Mouse (Mus musculus): ENCODE measurements at regions not wholly inside any gene's neighbourhood (a gene's known extent, or its start where the extent isn't known, plus 50 kb on each side); places are given as distances from the start of the nearest gene placed in this dataset.

- no peak overlapping the region for H3K4me2 ChIP-seq (ENCODE audit: low read depth, low read length, poor library complexity, severe bottlenecking)
- no peak overlapping the region for H3K4me3 ChIP-seq (ENCODE audit: low read depth, low read length)
- H3K27ac ChIP-seq (ENCODE audit: low read depth, low read length), result no peak overlapping the region
- DNase-seq (ENCODE audit: low spot score) (no peak), ATAC-seq (ENCODE audit: low FRiP score) (no peak)
- no peaks in the 10 kb centered on the region for H3K4me1 ChIP-seq (ENCODE audit: insufficient read depth, low read length)
- no peak overlapping the region for H3K9ac ChIP-seq (replicated peaks; ENCODE audit: low read length, poor library complexity, severe bottlenecking)
- no peaks in the 10 kb centered on the region for H3K36me3 ChIP-seq (ENCODE audit: insufficient read depth, low read length)
- H3K27me3 ChIP-seq (ENCODE audit: insufficient read depth, low read length), result no peaks in the 10 kb centered on the region
- TF ChIP-seq CTCF (IDR thresholded peaks at IDR 0.05), result no peak
- H3K9me3 ChIP-seq (ENCODE audit: low read length), result no peaks in the 10 kb centered on the region
- WGBS, result 67% methylated on average over 5 of the region's 5 CpGs
Measured at GRCm38 (mm10) chr14:48841278-48841677, 167.7 kb upstream of the Otx2 start.

- no peak for ATAC-seq (ENCODE audit: low FRiP score)
- Histone ChIP-seq H3K36me3 (ENCODE audit: insufficient read depth, low read length) (no peaks in the 10 kb centered on the region), H3K4me1 (ENCODE audit: insufficient read depth, low read length) (no peaks in the 10 kb centered on the region), H3K27me3 (ENCODE audit: insufficient read depth, low read length) (no peaks in the 10 kb centered on the region), H3K9me3 (ENCODE audit: low read length) (no peaks in the 10 kb centered on the region), H3K9ac (replicated peaks; ENCODE audit: low read length, poor library complexity, severe bottlenecking) (no peak overlapping the region), H3K4me2 (ENCODE audit: low read depth, low read length, poor library complexity, severe bottlenecking) (no peak overlapping the region), H3K27ac (ENCODE audit: low read depth, low read length) (no peak overlapping the region), H3K4me3 (ENCODE audit: low read depth, low read length) (no peak overlapping the region)
- no peak for DNase-seq (ENCODE audit: low spot score)
- 56% methylated on average over 6 of the region's 6 CpGs for WGBS
- TF ChIP-seq CTCF (IDR thresholded peaks at IDR 0.05), result no peak
Measured at GRCm38 (mm10) chr14:48837181-48837580, 163.6 kb upstream of the Otx2 start.

DNA sequence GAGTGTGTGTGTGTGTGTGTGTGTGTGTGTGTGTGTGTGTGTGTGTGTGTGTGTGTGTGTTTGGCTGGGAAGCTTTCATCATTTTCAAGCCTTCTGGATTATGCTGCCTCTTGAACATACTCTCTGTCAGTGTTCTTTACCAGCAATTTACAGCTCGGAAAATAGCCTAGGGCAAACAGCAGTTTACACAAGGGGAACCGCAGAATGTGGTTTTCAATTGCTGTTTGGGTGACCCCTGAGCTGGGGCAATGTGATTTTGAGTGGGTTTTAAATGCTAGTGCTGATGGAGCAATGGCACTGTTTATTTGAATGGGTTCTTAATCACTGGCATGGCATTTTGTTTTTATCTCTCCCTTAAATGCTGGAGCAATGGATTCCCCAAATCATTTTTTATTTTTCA lies 162.5 kb upstream of the Otx2 start:
- Histone ChIP-seq H3K9ac (replicated peaks; ENCODE audit: low read length, poor library complexity, severe bottlenecking) (no peak overlapping the region), H3K27ac (ENCODE audit: low read depth, low read length) (no peak overlapping the region), H3K4me3 (ENCODE audit: low read depth, low read length) (no peak overlapping the region), H3K4me1 (ENCODE audit: insufficient read depth, low read length) (no peaks in the 10 kb centered on the region), H3K4me2 (ENCODE audit: low read depth, low read length, poor library complexity, severe bottlenecking) (no peak overlapping the region), H3K27me3 (ENCODE audit: insufficient read depth, low read length) (no peaks in the 10 kb centered on the region), H3K36me3 (ENCODE audit: insufficient read depth, low read length) (no peaks in the 10 kb centered on the region), H3K9me3 (ENCODE audit: low read length) (no peaks in the 10 kb centered on the region)
- WGBS, result 46% methylated on average over 2 of the region's 2 CpGs
- ATAC-seq (ENCODE audit: low FRiP score), result no peak
- TF ChIP-seq CTCF (IDR thresholded peaks at IDR 0.05), result no peak
- DNase-seq (ENCODE audit: low spot score), result no peak

DNA sequence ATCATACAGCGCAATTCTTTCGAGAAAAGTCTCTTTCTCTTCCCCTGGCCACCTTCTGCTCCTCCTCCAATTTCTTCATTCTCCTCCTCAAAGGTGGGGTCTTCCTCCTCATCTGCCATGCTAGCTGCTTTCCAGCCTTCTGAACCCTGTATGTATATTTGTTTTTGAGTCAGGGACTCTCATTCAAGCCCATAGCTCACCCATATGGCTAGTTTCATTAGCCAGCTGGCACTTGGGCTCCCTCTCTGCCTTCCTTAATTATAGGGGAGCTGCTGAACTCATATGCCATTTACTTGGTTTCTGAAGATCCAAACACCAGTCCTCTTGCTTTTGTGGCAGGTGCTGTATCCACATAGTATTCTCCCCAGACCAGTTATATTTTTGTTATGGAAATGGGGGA lies 160.8 kb upstream of the Otx2 start:
- TF ChIP-seq CTCF (IDR thresholded peaks at IDR 0.05), result no peak

DNA sequence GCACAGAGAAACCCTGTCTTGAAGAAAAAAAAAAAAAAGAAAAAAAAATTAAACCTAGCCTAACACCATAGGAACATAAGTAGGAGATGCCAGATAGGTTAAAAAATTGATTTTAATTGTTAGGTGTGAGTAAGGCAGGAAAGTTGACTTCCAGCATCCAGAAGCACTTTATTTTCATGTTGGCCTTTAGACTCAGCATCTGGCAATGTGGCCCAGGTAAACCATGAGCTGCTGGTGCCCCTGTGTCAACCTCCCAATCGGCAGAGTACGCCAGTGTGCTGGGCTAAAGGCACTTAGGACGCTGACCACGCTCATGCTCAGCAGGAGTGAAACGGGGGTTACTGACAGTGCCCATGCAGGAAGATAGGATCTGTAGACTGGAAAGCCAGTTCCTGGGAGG lies 152.8 kb upstream of the Otx2 start:
- H3K27me3 ChIP-seq (ENCODE audit: insufficient read depth, low read length), result no peaks in the 10 kb centered on the region
- ATAC-seq (ENCODE audit: low FRiP score) (no peak), DNase-seq (ENCODE audit: low spot score) (no peak)
- no peaks in the 10 kb centered on the region for H3K9me3 ChIP-seq (ENCODE audit: low read length)
- WGBS, result 50% methylated on average over 5 of the region's 5 CpGs
- H3K27ac ChIP-seq (ENCODE audit: low read depth, low read length), result no peak overlapping the region
- H3K4me3 ChIP-seq (ENCODE audit: low read depth, low read length), result no peak overlapping the region
- no peak overlapping the region for H3K4me2 ChIP-seq (ENCODE audit: low read depth, low read length, poor library complexity, severe bottlenecking)
- no peak overlapping the region for H3K9ac ChIP-seq (replicated peaks; ENCODE audit: low read length, poor library complexity, severe bottlenecking)
- H3K36me3 ChIP-seq (ENCODE audit: insufficient read depth, low read length), result no peaks in the 10 kb centered on the region
- TF ChIP-seq CTCF (IDR thresholded peaks at IDR 0.05), result no peak
- no peaks in the 10 kb centered on the region for H3K4me1 ChIP-seq (ENCODE audit: insufficient read depth, low read length)

More for the DNA sequence above, 160.8 kb upstream of the Otx2 start:
- ATAC-seq (ENCODE audit: low FRiP score) (no peak), DNase-seq (ENCODE audit: low spot score) (no peak)
- Histone ChIP-seq H3K4me1 (ENCODE audit: insufficient read depth, low read length) (no peaks in the 10 kb centered on the region), H3K36me3 (ENCODE audit: insufficient read depth, low read length) (no peaks in the 10 kb centered on the region), H3K27me3 (ENCODE audit: insufficient read depth, low read length) (no peaks in the 10 kb centered on the region), H3K4me2 (ENCODE audit: low read depth, low read length, poor library complexity, severe bottlenecking) (no peak overlapping the region), H3K27ac (ENCODE audit: low read depth, low read length) (no peak overlapping the region), H3K9me3 (ENCODE audit: low read length) (no peaks in the 10 kb centered on the region), H3K4me3 (ENCODE audit: low read depth, low read length) (no peak overlapping the region), H3K9ac (replicated peaks; ENCODE audit: low read length, poor library complexity, severe bottlenecking) (no peak overlapping the region)
- WGBS, result 98% methylated on average over 2 of the region's 2 CpGs

GRCm38 (mm10) chr14:48824375-48824774 lies 150.8 kb upstream of the Otx2 start:
- 64% methylated on average over 3 of the region's 3 CpGs for WGBS
- ATAC-seq (ENCODE audit: low FRiP score), result no peak
- H3K4me2 ChIP-seq (ENCODE audit: low read depth, low read length, poor library complexity, severe bottlenecking), result no peak overlapping the region
- no peaks in the 10 kb centered on the region for H3K9me3 ChIP-seq (ENCODE audit: low read length)
- no peak overlapping the region for H3K4me3 ChIP-seq (ENCODE audit: low read depth, low read length)
- H3K36me3 ChIP-seq (ENCODE audit: insufficient read depth, low read length), result no peaks in the 10 kb centered on the region
- H3K4me1 ChIP-seq (ENCODE audit: insufficient read depth, low read length), result no peaks in the 10 kb centered on the region
- no peak for DNase-seq (ENCODE audit: low spot score)
- no peaks in the 10 kb centered on the region; the same call in 1 of the 2 replicates for H3K27me3 ChIP-seq (ENCODE audit: insufficient read depth, low read length)
- H3K9ac ChIP-seq (replicated peaks; ENCODE audit: low read length, poor library complexity, severe bottlenecking), result no peak overlapping the region
- H3K27ac ChIP-seq (ENCODE audit: low read depth, low read length), result no peak overlapping the region
- TF ChIP-seq CTCF (IDR thresholded peaks at IDR 0.05), result no peak
